Mouse (Mus musculus): Measurements from ENCODE around the gene Nup160.

DNA sequence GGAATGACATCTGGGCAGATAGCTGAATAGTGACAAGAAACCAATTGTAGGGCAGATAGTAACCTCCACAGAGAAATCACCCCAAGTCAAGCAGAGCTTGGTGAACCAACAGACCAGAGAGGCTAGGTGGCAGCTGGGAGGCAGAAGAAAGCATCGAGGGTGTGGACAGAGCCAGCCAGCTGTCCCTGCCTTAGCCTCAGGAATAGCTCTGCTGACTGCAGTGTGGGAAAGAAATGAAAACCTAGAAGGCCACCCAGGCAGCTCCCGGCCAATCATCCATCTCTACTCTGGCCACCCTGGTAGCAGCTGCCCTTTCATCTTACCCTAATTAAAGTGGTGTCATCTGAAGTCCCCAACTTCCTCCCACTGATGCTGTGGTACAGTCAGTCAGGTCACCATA is 47.5 kb upstream of the Nup160 start:
- TF ChIP-seq POLR2A (IDR thresholded peaks at IDR 0.05; ENCODE audit: low read depth, low read length) = no peak
- TF ChIP-seq CTCF (IDR thresholded peaks at IDR 0.05; ENCODE audit: extremely low read depth, insufficient read length, insufficient replicate concordance, low read depth, low read length) = no peak
